Mouse (Mus musculus): ENCODE results near the gene Snx21. TPM values are rescaled to one million over a fixed set of nuclear protein-coding genes. Genes with fewer than 3 reads are reported as not detected.

Gene Snx21
- polyA plus RNA-seq, 2 experiments from 2014 or later: 5.0 to 5.1 TPM

GRCm38 (mm10) chr2:164771123-164771522, 14.5 kb upstream of the Snx21 start:
- no peak for ATAC-seq

GRCm38 (mm10) chr2:164773229-164773988, 12.2 kb upstream of the Snx21 start:
- no peak for ATAC-seq

- no peak for ATAC-seq
Observed at GRCm38 (mm10) chr2:164773989-164774364, 11.6 kb upstream of the Snx21 start.

- no peak for ATAC-seq
Observed at GRCm38 (mm10) chr2:164776130-164776529, 9.5 kb upstream of the Snx21 start.

- ATAC-seq: no peak
Observed at GRCm38 (mm10) chr2:164776801-164777200, 8.8 kb upstream of the Snx21 start.

GRCm38 (mm10) chr2:164777246-164778014, 8.2 kb upstream of the Snx21 start:
- ATAC-seq: no peak

GRCm38 (mm10) chr2:164778015-164778287, 7.7 kb upstream of the Snx21 start:
- no peak for ATAC-seq

- ATAC-seq: no peak
Observed at GRCm38 (mm10) chr2:164778809-164779208, 6.8 kb upstream of the Snx21 start.

GRCm38 (mm10) chr2:164779481-164780086, 6.0 kb upstream of the Snx21 start, which contains the start of gene Tnnc2:
TSS of gene Tnnc2 (minus strand) at chr2:164779967.
- no peak for ATAC-seq

- no peak for ATAC-seq
Observed at GRCm38 (mm10) chr2:164781876-164782275, 3.7 kb upstream of the Snx21 start.

- no peak for ATAC-seq
Observed at GRCm38 (mm10) chr2:164783926-164784581, 1.6 kb upstream of the Snx21 start.

GRCm38 (mm10) chr2:164784869-164785420, 678 bp upstream of the Snx21 start:
- ATAC-seq: no peak

- ATAC-seq: no peak
Observed at GRCm38 (mm10) chr2:164786388-164786885, 814 bp downstream of the Snx21 start.

- ATAC-seq: no peak
Observed at GRCm38 (mm10) chr2:164787032-164787431, 1.4 kb downstream of the Snx21 start.

GRCm38 (mm10) chr2:164787779-164788178, 2.2 kb downstream of the Snx21 start:
- ATAC-seq: no peak

- ATAC-seq: no peak
Observed at GRCm38 (mm10) chr2:164788411-164788810, 2.8 kb downstream of the Snx21 start.

GRCm38 (mm10) chr2:164790451-164790850, 4.8 kb downstream of the Snx21 start:
- no peak for ATAC-seq

- no peak for ATAC-seq
Observed at GRCm38 (mm10) chr2:164791841-164792261, 6.2 kb downstream of the Snx21 start.

- ATAC-seq: no peak
Observed at GRCm38 (mm10) chr2:164792400-164793190, 7.0 kb downstream of the Snx21 start.

GRCm38 (mm10) chr2:164793236-164793635, 7.6 kb downstream of the Snx21 start:
- ATAC-seq: peak; percentile 52

- ATAC-seq: no peak
Observed at GRCm38 (mm10) chr2:164793772-164794171, 8.1 kb downstream of the Snx21 start.

GRCm38 (mm10) chr2:164794293-164794692, 8.7 kb downstream of the Snx21 start:
- peak; percentile 63 for ATAC-seq

All from activated CD4-positive, CD25-positive, alpha-beta regulatory T cell, adult 4 months (primary cell).